ENCODE assay signal across 8 mouse cellular contexts in the genomic region with DNA sequence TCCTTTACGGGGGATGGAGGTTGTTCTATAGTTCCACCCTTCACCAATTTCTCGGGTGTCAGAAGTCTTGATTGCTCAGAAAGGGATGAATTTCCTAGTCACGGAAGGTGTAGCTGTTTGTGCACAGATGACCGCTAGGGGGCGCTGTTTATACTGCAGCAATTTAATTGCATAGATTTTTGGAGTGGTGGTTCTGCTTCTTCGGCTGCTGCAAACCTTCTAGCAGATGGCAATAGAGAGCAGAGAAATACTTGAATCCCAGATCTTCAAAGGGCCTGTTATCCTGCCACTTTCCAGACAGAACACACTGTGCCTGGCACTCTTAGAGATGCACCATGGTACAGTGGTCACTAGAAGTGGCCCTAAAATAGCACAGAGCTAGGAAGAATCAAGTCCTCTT. TPM values are rescaled to one million over a fixed set of nuclear protein-coding genes. Genes with fewer than 3 reads are reported as not detected.
DNase-seq lines count a peak whose midpoint lies in the region; ATAC-seq lines count a peak whose summit lies in the region.

No protein-coding gene starts in this region.

- peak; percentile 96 for DNase-seq in heart, adult 11 months
- DNase-seq in heart, embryonic 10.5 days (ENCODE audit: low spot score): no peak
- DNase-seq in adrenal gland, postnatal 14 days: peak; percentile 91
- peak; percentile 53 for DNase-seq in embryo, embryonic 9.5 days (ENCODE audit: extremely low spot score)
- peak; percentile 56 for DNase-seq in heart, postnatal 25 days (ENCODE audit: low spot score)
- DNase-seq in left cerebral cortex, adult 11 months (ENCODE audit: low spot score): peak; percentile 70
- peak; percentile 84 for DNase-seq in midbrain, embryonic 14.5 days
- DNase-seq in splenic B cell, adult 2 months (ENCODE audit: low read depth, low spot score): peak; percentile 90

- intact Hi-C loops in heart, postnatal 25 days (cut with DNase I): loop anchor here (1.0 kb wide), 1 partner anchor 54 kb away; no protein-coding TSS in a partner anchor

- H3K36me3 ChIP-seq in heart, embryonic 10.5 days: no peaks in the 10 kb centered on the region
- no peaks in the 10 kb centered on the region for H3K36me3 ChIP-seq in midbrain, embryonic 14.5 days (ENCODE audit: control insufficient read depth, insufficient read depth, low read length)
- H3K36me3 ChIP-seq in splenic B cell, adult 2 months (ENCODE audit: control insufficient read depth, insufficient read depth, low read length, poor library complexity, severe bottlenecking): no peaks in the 10 kb centered on the region

- no peaks in the 10 kb centered on the region for H3K9me3 ChIP-seq in heart, embryonic 10.5 days
- H3K9me3 ChIP-seq in midbrain, embryonic 14.5 days (ENCODE audit: control insufficient read depth, low read length): no peaks in the 10 kb centered on the region

- 12% methylated on average over 6 of the region's 6 CpGs for WGBS in heart, embryonic 10.5 days
- 11% methylated on average over 6 of the region's 6 CpGs for WGBS in midbrain, embryonic 14.5 days

- no peak overlapping the region for H3K27ac ChIP-seq in heart, embryonic 10.5 days
- H3K27ac ChIP-seq in midbrain, embryonic 14.5 days (replicated peaks; ENCODE audit: low read depth, low read length): no peak overlapping the region

- peaks cover 12% of the 10 kb centered on the region; the same call in 1 of the 2 replicates for H3K4me1 ChIP-seq in heart, embryonic 10.5 days
- H3K4me1 ChIP-seq in midbrain, embryonic 14.5 days (ENCODE audit: control insufficient read depth, insufficient read depth, low read length): no peaks in the 10 kb centered on the region

- H3K4me2 ChIP-seq in midbrain, embryonic 14.5 days (ENCODE audit: low read length): no peak overlapping the region

- ATAC-seq in midbrain, embryonic 14.5 days (ENCODE audit: low FRiP score, low TSS enrichment): no peak

- peaks cover 13% of the 10 kb centered on the region; the same call in 1 of the 2 replicates for H3K27me3 ChIP-seq in heart, embryonic 10.5 days (ENCODE audit: insufficient read depth, poor library complexity, severe bottlenecking)
- no peaks in the 10 kb centered on the region for H3K27me3 ChIP-seq in midbrain, embryonic 14.5 days (ENCODE audit: control insufficient read depth, insufficient read depth, low read length)
- no peaks in the 10 kb centered on the region for H3K27me3 ChIP-seq in splenic B cell, adult 2 months (ENCODE audit: control insufficient read depth, insufficient read depth, low read length, poor library complexity, severe bottlenecking)

- H3K4me3 ChIP-seq in heart, embryonic 10.5 days: no peak overlapping the region
- H3K4me3 ChIP-seq in midbrain, embryonic 14.5 days (replicated peaks; ENCODE audit: low read depth, low read length): no peak overlapping the region

- H3K9ac ChIP-seq in midbrain, embryonic 14.5 days (replicated peaks; ENCODE audit: low read length): no peak overlapping the region

RNA-seq across cellular contexts. Expression of a gene that starts 14.3 kb away (rescaled TPM):
- 0.06 TPM in 1 of 2 replicates, not detected in the other for polyA plus RNA-seq in heart, embryonic 10.5 days (2016; fragmentation: Nextera tagmentation; extraction: Ambion mirVana)
- total RNA-seq in adrenal gland, postnatal 14 days (2021): 0.11 and 0.19 TPM in 2 replicates
- under 1 TPM; 0.14 to 0.26 TPM for total RNA-seq in heart, postnatal 25 days (2021)
- polyA plus RNA-seq in midbrain, embryonic 14.5 days (2014; fragmentation: Nextera tagmentation; extraction: Ambion mirVana): 0.07 TPM in 1 of 2 replicates, not detected in the other

RNA-seq across cellular contexts. Expression of a gene that starts 42.9 kb away (rescaled TPM):
- 75.5 and 90.8 TPM in 2 replicates for polyA plus RNA-seq in heart, embryonic 10.5 days (2016; fragmentation: Nextera tagmentation; extraction: Ambion mirVana)
- 112 and 114 TPM in 2 replicates for total RNA-seq in adrenal gland, postnatal 14 days (2021)
- total RNA-seq in heart, postnatal 25 days (2021): 100 to 1,000 TPM; 180 to 257 TPM
- 60.9 and 72.2 TPM in 2 replicates for polyA plus RNA-seq in midbrain, embryonic 14.5 days (2014; fragmentation: Nextera tagmentation; extraction: Ambion mirVana)
